Mouse (Mus musculus) 416B (cell line): ENCODE results near the gene Rnf115.
"Not testable (repeated sequence)": the region's sequence is repeated elsewhere in the genome, so short reads cannot be mapped to it uniquely, and the experiment has no call there.

Experiments
- DNase-seq: peaks from one replicate; pipeline ENCODE4 v3.0.0; 2011; ENCODE audit warnings: low read depth

Gene Rnf115

DNA sequence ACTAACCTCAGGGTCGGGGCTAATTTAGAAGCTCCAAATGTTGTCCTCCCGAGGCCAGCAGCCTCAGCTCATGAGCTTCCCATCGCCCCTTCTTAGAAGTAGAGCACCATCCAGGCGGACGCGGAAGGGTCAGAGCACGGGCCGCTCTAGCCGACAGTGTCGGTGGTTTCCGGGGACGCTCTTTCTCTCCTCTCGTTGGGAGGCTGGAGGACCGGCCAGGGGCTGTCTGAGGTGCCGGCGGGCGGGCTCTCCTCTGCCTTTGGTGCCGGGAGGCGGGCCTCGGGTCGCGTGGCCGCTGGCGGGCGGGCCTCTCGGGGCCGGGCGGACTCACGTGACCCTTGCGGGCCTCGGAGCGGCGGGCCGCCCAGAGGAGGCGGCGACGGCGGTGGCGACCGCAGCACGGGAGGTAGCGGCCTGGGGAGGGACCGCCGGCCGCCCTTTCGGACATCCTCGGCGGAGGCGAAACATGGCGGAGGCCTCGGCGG, at the start of gene Rnf115, which contains the start of gene Polr3c:
TSS of gene Rnf115 (plus strand) at position 322 of the 485 bp plus-strand sequence.
TSS of gene Polr3c (minus strand) at position 286 of the 485 bp plus-strand sequence.
- DNase-seq, result peak; percentile 93

GRCm38 (mm10) chr3:96678456-96678855, 49.0 kb upstream of the Rnf115 start:
- DNase-seq, result no peak

DNA sequence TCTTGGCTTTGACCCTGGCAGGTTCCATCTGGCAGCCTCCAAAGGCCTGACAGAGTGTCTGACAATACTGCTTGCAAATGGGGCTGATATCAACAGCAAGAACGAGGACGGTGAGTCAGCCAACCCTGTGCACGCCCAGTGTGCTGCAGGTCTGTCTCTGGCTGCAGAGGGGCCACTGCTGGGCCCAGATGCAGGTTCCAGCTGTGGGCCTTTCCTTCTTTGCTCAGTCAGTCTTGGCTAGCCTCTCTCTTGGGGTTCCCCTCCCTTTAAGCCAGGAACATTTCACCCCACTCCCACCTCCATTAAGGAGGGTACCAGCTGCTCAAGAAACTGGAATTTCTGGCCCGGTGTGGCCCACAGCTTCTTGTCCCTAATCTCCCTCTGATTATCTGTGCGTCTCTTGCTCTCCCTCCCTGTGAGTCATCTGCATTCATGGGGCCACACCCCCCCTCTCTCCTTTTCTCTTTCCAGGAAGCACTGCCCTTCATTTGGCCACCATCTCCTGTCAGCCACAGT, 48.2 kb upstream of the Rnf115 start:
- DNase-seq, result peak; percentile 62

- no peak for DNase-seq
Observed at GRCm38 (mm10) chr3:96680269-96680956, 47.1 kb upstream of the Rnf115 start.

- no peak for DNase-seq
Observed at GRCm38 (mm10) chr3:96683496-96683895, 44.0 kb upstream of the Rnf115 start.

GRCm38 (mm10) chr3:96684151-96684821, 43.2 kb upstream of the Rnf115 start:
- no peak for DNase-seq

- DNase-seq, result no peak
Observed at GRCm38 (mm10) chr3:96684822-96685156, 42.7 kb upstream of the Rnf115 start.

- DNase-seq, result not testable (repeated sequence)
Observed at GRCm38 (mm10) chr3:96686057-96686456, 41.4 kb upstream of the Rnf115 start.

GRCm38 (mm10) chr3:96688854-96689253, 38.6 kb upstream of the Rnf115 start:
- no peak for DNase-seq

GRCm38 (mm10) chr3:96690298-96690697, 37.2 kb upstream of the Rnf115 start:
- DNase-seq, result peak; percentile 48

GRCm38 (mm10) chr3:96692506-96692905, 35.0 kb upstream of the Rnf115 start:
- peak; percentile 33 for DNase-seq

DNA sequence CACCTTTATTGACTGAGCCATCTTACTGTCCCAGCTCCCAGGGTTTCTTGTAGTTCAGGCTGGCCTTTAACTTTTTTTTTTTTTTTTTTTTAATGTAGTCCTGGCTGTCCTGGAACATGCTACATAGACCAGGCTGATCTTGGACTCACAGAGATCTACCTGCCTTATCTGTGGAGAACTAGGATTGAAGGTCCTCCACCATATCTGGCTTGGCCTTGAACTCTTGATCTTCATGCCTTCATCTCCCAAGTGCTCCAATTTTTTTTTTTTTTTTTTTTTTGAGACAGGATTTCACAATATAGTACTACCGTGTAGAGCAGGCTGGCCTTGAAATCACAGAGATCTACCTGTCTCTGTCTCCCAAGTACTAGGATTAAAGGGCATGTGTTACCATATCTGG, 33.9 kb upstream of the Rnf115 start:
- no peak for DNase-seq

- DNase-seq, result peak; percentile 87
Observed at GRCm38 (mm10) chr3:96696198-96696765, 31.2 kb upstream of the Rnf115 start, which contains the start of gene Pias3. TSS of gene Pias3 (plus strand) at chr3:96696384.

DNA sequence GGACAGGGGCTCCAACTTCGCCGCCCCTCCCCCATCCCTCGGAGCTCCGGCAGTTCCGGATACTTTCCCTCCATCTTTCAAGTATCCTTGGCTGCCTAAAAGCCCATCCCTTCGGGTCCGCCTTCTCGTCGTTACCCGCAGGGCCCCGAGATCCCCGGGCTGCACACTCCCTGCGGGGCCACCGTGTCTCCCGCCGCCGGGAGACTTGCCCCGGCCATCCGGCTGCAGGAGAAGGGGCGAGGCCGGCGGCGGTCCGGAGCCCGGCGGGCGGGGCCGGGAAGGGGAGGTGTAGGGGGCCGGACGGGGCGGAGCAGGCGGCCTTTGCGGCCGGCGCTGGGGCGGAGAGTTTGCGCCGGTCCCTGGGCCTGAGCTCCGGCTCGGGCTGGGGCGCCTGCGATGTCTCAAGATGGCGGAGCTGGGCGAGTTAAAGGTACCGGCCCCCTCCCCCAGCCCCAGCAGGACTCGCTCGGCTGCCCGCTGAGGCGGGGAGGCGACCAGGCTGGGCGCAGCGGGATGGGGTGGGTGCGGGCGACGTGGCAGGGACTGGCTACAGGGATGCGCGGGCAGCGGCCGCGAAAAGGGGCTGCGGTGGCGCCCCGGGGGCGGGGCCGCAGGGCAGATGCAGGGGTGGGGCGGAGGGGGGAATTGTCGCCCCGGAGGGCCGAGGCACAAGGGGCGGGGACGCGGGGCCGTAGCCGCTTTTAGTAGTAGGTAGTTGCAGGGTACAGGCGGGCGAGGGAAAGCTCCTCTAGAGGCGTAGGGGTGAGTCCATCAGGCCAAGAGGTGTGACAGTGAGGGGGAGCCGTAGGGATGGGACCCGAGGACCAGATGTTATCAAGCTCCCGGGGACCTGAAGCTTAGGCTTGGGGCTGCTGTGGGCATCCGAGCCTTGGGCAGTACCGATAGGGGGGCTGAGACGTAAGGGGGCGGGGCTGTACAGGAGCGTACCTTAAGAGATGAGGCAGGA, 30.4 kb upstream of the Rnf115 start:
- peak; percentile 86 for DNase-seq

DNA sequence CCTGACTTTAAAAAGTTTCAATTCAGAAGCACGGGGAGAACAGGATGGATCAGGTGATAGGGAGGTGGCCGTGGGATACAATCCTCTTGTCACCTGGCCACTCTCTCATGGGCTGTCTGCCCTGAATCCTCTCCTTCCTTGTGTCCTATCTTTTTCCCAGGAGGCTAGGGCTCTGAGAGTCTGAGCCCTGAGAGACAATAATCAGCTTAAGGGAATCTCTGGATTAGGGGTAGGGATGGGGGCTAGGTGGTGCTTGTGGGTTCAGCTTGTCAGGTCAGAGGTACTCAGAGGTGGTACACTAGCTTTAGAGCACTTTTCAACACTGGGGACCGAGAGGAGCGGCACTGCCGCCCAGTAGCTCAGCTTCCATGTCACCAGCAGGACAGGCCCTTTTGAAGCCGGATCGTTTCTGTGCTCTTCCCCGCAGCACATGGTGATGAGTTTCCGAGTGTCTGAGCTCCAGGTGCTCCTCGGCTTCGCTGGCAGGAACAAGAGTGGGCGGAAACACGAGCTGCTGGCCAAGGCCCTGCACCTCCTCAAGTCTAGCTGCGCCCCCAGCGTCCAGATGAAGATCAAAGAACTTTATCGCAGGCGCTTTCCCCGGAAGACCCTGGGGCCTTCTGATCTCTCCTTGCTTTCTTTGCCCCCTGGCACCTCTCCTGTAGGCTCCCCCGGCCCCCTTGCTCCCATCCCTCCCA, 28.3 kb upstream of the Rnf115 start:
- DNase-seq, result no peak

DNA sequence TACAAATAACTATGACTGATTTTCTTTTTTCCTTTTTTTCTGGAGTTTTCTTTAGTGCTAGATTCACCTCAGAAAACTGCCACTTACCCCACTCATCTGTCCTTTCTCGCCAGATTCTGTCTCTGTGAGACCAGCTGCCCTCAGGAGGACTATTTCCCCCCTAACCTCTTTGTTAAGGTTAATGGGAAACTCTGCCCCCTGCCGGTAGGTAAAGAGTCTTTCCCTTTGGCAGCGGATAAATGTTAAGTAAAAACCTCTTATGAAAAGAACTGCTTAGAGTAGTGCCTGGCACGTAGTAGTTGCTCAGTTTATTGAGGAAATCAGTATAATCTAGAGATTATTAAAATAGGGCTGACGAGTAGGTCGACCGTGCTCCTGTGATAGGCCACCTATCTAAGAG, 27.1 kb upstream of the Rnf115 start:
- DNase-seq, result peak; percentile 69

DNA sequence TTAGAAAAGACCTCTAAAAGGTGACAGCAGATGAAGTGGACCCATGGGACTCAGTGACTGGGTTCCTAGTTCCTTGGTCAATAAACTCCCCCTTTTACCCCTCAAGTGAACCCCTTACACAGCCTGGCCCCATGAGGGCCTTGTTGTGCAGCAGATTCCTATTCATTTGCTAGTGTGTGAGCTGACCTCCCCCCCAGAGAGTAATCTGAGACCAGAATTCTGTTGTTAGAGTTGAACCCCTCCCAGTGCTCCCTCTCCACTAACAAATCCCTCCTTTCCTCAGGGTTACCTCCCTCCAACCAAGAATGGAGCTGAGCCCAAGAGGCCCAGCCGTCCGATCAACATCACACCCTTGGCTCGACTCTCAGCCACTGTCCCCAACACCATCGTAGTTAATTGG, 26.5 kb upstream of the Rnf115 start:
- no peak for DNase-seq

- DNase-seq, result no peak
Observed at GRCm38 (mm10) chr3:96704778-96705177, 22.7 kb upstream of the Rnf115 start.

DNA sequence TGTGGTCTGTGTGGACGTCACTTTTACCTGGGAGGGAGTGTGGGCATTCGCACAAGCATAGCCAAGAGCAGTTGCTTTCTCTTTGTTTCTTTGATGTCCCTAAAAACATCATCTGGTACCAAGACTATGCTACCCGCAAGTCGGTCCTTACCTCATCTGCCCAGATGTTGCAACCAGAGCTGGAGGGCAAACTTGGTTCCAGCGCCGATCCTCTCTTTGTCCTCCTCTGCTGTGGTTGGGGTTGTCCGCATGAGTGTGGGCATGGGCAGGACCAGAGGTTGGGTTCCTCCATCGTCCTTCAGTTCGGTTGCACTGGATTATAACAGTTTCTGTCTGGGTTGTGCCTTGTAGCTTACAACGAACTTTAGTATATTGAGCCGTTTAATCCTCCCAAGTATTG, 21.2 kb upstream of the Rnf115 start:
- DNase-seq, result no peak

DNA sequence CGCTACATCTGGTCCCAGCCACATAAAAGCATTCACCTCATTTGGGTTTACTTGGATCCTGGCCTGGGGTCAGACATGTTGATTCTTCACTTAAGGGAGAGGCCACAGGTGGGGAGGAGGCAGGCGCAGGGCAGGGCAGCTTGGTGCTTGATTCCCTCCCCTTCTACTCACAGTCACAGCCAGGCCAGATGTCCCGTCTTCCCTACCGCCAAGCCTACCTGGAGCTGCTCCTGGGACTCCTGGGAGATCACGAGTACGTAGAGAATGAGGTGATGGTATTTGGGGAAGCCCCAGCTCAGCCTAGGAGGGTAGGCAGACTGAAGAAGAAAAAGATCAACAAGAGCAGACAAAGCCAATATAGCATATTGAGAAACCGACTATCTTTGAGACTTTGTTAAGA, 20.5 kb upstream of the Rnf115 start:
- DNase-seq, result no peak
